Mouse (Mus musculus): Measurements from ENCODE around the gene Arhgap4. TPM values are rescaled to one million over a fixed set of nuclear protein-coding genes. Genes with fewer than 3 reads are reported as not detected.

The Arhgap4 gene
- polyA plus RNA-seq, 1 experiment from 2014 or later, result 2.7 TPM

DNA sequence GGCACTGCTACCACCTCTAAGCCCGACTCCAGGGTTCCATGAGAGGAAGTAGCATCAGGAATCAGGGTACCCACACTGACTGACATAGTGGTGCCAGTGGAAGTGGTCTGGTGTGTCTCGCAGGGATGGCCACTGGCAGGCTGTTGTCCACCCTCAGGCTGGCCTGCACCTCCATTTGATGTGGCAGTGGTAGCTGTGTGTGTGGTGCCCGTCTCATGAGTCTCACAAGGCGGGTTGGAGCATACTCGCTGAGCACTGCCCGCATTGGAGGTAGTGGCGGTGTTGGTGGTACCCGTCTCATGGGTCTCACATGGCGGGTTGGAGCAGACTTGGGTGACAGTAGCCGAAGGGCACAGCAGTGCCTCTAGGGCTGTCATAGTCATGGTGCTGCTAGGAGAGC is 27.7 kb upstream of the Arhgap4 start:
- Histone ChIP-seq H3K4me1 (no peaks in the 10 kb centered on the region), H3K27me3 (no peaks in the 10 kb centered on the region), H3K27ac (no peak overlapping the region), H3K4me2 (replicated peaks) (no peak overlapping the region), H3K4me3 (no peak overlapping the region), H3K36me3 (peaks cover 79% of the 10 kb centered on the region), H3K9ac (no peak overlapping the region), H3K9me3 (no peaks in the 10 kb centered on the region)
- WGBS, result 91% methylated on average over 10 of the region's 10 CpGs
- ATAC-seq (ENCODE audit: insufficient number of reproducible peaks, insufficient read depth, low FRiP score, low TSS enrichment), result no peak

DNA sequence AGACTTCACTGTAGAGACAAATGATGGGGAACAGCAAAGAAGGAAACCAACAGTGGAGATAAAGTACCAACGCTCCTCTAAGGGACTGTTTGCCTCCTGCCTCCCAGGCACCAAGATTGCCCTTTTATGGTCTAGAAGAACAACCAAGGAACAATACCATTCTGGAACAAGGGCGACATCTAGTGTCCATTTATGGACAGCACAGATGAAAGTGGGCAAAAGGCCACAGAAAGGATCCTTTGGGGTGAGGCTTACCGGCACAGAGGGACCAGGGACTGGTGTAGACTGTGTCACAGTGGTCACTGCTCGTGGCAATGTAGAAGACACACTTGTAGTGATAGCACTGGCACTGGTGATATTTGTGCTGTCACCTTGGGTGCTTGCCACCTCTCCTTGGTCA is 27.0 kb upstream of the Arhgap4 start:
- no peak overlapping the region for H3K9ac ChIP-seq
- no peak overlapping the region for H3K4me3 ChIP-seq
- WGBS, result 34% methylated on average over 4 of the region's 4 CpGs
- H3K4me1 ChIP-seq, result no peaks in the 10 kb centered on the region
- peaks cover 77% of the 10 kb centered on the region for H3K36me3 ChIP-seq
- H3K27ac ChIP-seq, result no peak overlapping the region
- H3K9me3 ChIP-seq, result no peaks in the 10 kb centered on the region
- no peaks in the 10 kb centered on the region for H3K27me3 ChIP-seq
- H3K4me2 ChIP-seq (replicated peaks), result no peak overlapping the region
- ATAC-seq (ENCODE audit: insufficient number of reproducible peaks, insufficient read depth, low FRiP score, low TSS enrichment), result no peak

DNA sequence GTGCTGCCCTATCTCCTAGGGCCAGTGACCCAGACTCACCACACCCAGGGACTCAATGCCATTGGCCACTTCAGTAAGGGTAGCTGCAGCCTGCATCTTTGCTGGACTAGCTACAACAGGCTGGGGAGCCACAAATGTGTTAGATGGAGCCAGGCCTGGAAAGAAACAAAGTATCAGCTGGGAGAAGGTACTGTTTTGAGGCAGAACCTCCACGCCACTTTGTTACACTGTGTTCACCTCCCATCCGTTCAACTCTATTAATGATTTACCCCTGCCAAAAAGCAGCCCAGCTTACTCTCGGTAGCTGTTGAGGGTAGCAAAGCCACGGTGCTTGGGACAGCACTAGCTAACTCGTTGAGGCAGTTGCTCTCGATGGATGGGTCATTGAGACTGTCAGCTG is 25.2 kb upstream of the Arhgap4 start:
- ATAC-seq (ENCODE audit: insufficient number of reproducible peaks, insufficient read depth, low FRiP score, low TSS enrichment), result no peak
- peaks cover 73% of the 10 kb centered on the region for H3K36me3 ChIP-seq

DNA sequence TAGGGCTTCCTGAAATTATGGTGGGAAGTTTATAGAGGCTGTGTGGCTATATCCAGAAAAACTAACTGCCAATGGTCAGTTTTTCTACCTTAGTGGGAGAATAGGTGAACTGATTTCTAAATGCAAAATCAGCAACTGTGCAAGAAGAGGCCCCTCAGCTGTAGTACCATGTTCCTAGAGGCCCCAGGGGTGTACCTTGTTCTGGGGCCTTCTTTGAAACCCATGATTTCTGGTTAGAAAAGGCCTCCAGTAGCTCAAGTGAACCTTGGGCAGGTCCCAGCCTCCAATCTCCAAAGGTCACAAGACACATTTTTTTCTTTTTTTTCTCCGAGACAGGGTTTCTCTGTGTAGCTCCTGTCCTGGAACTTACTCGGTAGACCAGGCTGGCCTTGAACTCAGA is 20.6 kb upstream of the Arhgap4 start:
- Histone ChIP-seq H3K36me3 (peaks cover 43% of the 10 kb centered on the region), H3K9me3 (no peaks in the 10 kb centered on the region), H3K9ac (no peak overlapping the region), H3K27me3 (no peaks in the 10 kb centered on the region), H3K27ac (no peak overlapping the region), H3K4me1 (no peaks in the 10 kb centered on the region), H3K4me2 (replicated peaks) (no peak overlapping the region), H3K4me3 (no peak overlapping the region)
- no peak for ATAC-seq (ENCODE audit: insufficient number of reproducible peaks, insufficient read depth, low FRiP score, low TSS enrichment)
- WGBS, result 83% methylated on average over 2 of the region's 2 CpGs

More for the DNA sequence above, 25.2 kb upstream of the Arhgap4 start:
- H3K27me3 ChIP-seq, result no peaks in the 10 kb centered on the region
- no peak overlapping the region for H3K9ac ChIP-seq
- H3K27ac ChIP-seq, result no peak overlapping the region
- H3K4me3 ChIP-seq, result no peak overlapping the region
- no peaks in the 10 kb centered on the region for H3K4me1 ChIP-seq
- no peaks in the 10 kb centered on the region for H3K9me3 ChIP-seq
- no peak overlapping the region for H3K4me2 ChIP-seq (replicated peaks)
- WGBS, result 90% methylated on average over 6 of the region's 6 CpGs

DNA sequence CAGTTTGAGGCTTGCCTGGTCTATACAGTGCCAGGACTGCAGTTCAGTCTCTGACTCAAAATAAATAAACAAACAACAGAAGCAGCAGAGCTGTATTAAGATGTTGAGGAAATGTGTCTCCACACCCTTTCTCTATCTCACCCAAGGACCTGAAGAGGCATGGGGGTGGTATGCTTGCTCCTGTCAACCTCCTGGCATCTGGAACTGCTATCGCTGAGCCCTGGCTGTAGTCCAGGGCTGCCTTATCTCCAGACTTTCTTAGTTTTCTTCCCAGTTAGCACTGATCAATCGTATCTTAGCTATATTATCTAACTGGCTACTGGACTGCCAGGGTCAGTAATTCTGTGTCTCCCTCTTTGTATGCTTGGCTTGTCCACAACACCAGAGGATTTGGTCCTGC is 20.2 kb upstream of the Arhgap4 start:
- WGBS, result 94% methylated on average over 2 of the region's 2 CpGs
- no peak overlapping the region for H3K27ac ChIP-seq
- H3K36me3 ChIP-seq, result peaks cover 38% of the 10 kb centered on the region
- ATAC-seq (ENCODE audit: insufficient number of reproducible peaks, insufficient read depth, low FRiP score, low TSS enrichment), result no peak
- H3K4me2 ChIP-seq (replicated peaks), result no peak overlapping the region
- no peak overlapping the region for H3K9ac ChIP-seq
- no peak overlapping the region for H3K4me3 ChIP-seq
- no peaks in the 10 kb centered on the region for H3K27me3 ChIP-seq
- no peaks in the 10 kb centered on the region for H3K4me1 ChIP-seq
- no peaks in the 10 kb centered on the region for H3K9me3 ChIP-seq

DNA sequence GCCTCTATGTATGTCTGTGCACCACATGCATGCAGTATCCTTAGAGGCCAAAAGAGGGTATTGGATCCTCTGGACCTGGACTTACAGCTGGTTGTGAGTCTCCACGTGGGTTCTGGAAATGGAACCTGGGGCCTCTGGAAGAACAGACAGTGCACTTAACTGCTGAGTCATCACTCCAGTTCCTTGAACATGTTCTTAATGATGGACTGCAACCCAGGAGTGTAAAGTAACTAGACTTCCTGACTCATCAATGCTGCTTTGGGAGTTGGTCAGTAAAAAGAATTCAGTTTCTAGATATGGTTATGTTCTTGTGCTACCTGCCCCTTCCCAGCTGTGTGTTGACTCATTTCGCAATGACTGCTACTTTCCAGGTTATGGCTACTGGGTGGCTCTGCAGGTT is 10.2 kb upstream of the Arhgap4 start:
- Histone ChIP-seq H3K27ac (no peak overlapping the region), H3K27me3 (no peaks in the 10 kb centered on the region), H3K36me3 (no peaks in the 10 kb centered on the region), H3K9ac (no peak overlapping the region), H3K4me1 (no peaks in the 10 kb centered on the region), H3K4me3 (no peak overlapping the region), H3K9me3 (no peaks in the 10 kb centered on the region), H3K4me2 (replicated peaks) (no peak overlapping the region)
- ATAC-seq (ENCODE audit: insufficient number of reproducible peaks, insufficient read depth, low FRiP score, low TSS enrichment), result no peak
- 74% methylated on average over 2 of the region's 2 CpGs for WGBS

DNA sequence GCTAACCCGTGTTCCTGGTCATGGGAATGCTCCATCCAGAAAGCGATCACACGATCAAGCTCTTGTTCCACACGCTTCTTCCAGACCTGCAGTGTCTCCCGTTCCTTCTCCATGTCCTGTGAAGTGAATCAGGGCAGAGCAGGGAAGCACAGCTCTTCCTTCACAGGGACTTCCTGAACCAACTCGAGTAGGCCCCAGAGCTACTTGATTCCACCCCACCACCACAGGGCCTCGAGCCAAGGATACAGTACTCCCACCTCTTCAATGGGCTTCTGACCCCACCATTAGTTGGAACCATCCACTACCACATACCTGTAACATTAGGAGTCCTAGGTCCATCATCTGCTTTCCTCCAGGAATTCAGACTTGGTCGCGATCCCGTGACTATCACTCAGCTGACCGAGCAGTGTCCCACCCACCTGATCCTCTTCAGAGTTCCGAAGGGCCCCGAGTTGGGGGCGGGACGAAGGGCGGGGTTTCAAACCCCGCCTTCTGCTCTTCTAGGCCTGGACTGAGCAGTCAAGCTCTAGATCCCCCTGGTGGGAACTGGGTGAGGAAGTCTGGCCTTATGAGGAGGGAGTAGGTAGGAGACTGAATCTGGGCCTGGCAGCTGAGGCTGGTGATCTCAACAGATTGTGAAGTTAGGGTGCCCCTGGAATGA is 8.9 kb upstream of the Arhgap4 start, which contains the start of gene Renbp:
TSS of gene Renbp (minus strand) at position 449 of the 661 bp plus-strand sequence.
- H3K9me3 ChIP-seq, result no peaks in the 10 kb centered on the region
- peak within 1 kb of the TSS; percentile 35 for H3K4me2 ChIP-seq (replicated peaks)
- WGBS, result 39% methylated on average over 17 of the region's 17 CpGs

DNA sequence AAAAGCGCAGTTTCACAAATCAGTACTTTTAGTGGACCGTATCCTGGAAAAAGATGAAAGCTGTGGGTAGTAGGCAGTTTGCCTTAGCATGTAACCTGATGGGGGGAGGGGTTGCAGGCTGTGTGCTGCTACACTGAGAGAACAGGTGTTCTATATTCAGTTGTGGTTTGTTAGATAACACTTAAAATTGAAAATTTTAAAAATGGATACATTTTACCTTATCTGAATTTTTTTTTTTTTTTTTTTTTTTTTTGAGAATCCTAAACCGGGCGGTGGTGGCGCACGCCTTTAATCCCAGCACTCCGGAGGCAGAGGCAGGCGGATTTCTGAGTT is 846 bp upstream of the Arhgap4 start:
- Histone ChIP-seq H3K9ac (0 out of 2 replicates have a peak overlapping the region, but pooled peaks have one; percentile 38), H3K27me3 (no peaks in the 10 kb centered on the region), H3K9me3 (no peaks in the 10 kb centered on the region), H3K4me3 (peak overlapping the region; percentile 51), H3K27ac (peak overlapping the region; percentile 75; the same call in 1 of the 2 replicates), H3K4me1 (no peaks in the 10 kb centered on the region), H3K36me3 (peaks cover 8% of the 10 kb centered on the region; the same call in 1 of the 2 replicates), H3K4me2 (replicated peaks) (peak overlapping the region; percentile 62)
- ATAC-seq (ENCODE audit: insufficient number of reproducible peaks, insufficient read depth, low FRiP score, low TSS enrichment), result no peak
- 72% methylated on average over 8 of the region's 8 CpGs for WGBS

More for the DNA sequence above, 8.9 kb upstream of the Arhgap4 start, which contains the start of gene Renbp:
- Histone ChIP-seq H3K9ac (no peak within 1 kb of the TSS; the same call in 1 of the 2 replicates), H3K36me3 (no peaks in the 10 kb centered on the region), H3K27ac (no peak within 1 kb of the TSS), H3K4me1 (no peaks in the 10 kb centered on the region), H3K27me3 (no peaks in the 10 kb centered on the region), H3K4me3 (peak within 1 kb of the TSS; percentile 17; the same call in 1 of the 2 replicates)
- ATAC-seq (ENCODE audit: insufficient number of reproducible peaks, insufficient read depth, low FRiP score, low TSS enrichment), result peak; percentile 69; the same call in 1 of the 2 replicates

DNA sequence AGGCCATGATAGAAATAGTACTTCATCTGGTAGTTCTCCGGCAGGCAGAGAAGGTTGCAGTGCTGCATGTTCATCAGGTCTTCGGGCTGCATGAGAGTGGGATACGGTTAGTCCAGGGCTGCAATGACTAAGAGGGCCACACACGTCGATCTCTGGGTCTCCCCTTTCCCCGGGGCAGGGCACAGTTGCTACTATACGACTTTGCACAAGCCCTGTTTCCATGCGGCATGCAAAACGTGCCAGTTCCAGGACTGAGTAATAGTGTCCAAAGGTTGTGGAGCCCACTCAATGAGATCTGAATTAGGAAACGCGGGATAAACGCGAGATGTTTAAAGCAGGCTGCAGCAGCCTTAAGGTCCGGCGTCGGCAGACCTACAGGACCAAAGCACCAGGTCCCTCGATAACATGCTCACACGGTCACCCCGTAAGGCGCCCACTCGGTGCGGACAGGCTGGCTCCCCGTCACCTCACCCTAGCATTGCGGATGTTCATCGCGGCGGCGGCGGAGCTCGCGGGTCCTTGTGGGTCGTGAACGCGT is 316 bp downstream of the Arhgap4 start:
- Histone ChIP-seq H3K36me3 (peaks cover 10% of the 10 kb centered on the region; the same call in 1 of the 2 replicates), H3K9me3 (no peaks in the 10 kb centered on the region), H3K27ac (peak overlapping the region; percentile 77; the same call in 1 of the 2 replicates), H3K9ac (peak overlapping the region; percentile 68), H3K4me3 (peak overlapping the region; percentile 51), H3K4me2 (replicated peaks) (peak overlapping the region; percentile 62), H3K4me1 (no peaks in the 10 kb centered on the region), H3K27me3 (no peaks in the 10 kb centered on the region)
- WGBS, result 14% methylated on average over 34 of the region's 34 CpGs
- ATAC-seq (ENCODE audit: insufficient number of reproducible peaks, insufficient read depth, low FRiP score, low TSS enrichment), result no peak

DNA sequence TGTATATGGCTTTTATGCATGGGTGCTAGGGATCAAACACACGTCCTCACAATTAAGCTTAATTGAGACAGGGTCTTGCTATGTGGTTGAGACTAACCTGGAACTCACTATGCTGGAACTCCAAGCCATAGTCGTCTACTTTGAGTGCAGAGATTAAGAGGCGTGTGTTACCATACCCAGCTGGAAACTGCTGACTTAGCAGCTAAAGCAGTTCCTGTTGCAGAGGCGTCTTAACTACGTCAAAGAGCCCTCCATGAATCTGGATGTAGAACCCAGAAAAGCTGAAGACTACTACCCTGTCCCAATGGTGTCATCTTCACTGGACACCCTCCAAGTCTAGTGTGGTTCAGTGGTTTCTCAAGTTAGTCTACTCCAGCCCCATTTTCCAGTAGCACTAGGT is 3.0 kb downstream of the Arhgap4 start:
- H3K9ac ChIP-seq, result no peak overlapping the region
- H3K9me3 ChIP-seq, result no peaks in the 10 kb centered on the region
- H3K4me2 ChIP-seq (replicated peaks), result no peak overlapping the region
- H3K36me3 ChIP-seq, result peaks cover 10% of the 10 kb centered on the region; the same call in 1 of the 2 replicates
- no peaks in the 10 kb centered on the region for H3K27me3 ChIP-seq
- H3K27ac ChIP-seq, result no peak overlapping the region
- ATAC-seq (ENCODE audit: insufficient number of reproducible peaks, insufficient read depth, low FRiP score, low TSS enrichment), result no peak
- 83% methylated on average over 5 of the region's 5 CpGs for WGBS
- H3K4me1 ChIP-seq, result no peaks in the 10 kb centered on the region
- H3K4me3 ChIP-seq, result no peak overlapping the region

DNA sequence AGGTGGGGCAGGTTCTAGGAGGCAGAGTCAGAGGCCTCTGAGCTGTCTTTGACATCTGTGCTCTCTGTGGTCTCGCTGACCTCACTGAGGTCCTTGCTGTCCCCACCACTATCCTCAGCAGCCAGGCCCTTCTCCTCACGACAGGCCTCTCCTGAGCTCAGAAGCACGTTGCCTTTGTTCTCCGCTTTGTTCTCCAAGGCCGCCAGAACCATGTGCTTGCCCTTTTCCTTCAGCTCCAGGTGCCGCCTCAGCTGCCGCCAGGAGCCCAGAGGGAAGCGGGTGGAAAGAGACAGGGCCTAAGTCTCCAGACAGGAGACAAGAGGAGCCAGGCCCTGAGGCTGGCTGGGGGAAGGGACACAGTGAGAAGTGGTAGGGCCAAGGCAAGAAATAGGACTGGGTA is 4.7 kb downstream of the Arhgap4 start:
- Histone ChIP-seq H3K4me2 (replicated peaks) (no peak overlapping the region), H3K4me1 (no peaks in the 10 kb centered on the region), H3K9ac (no peak overlapping the region), H3K27ac (no peak overlapping the region), H3K36me3 (peaks cover 10% of the 10 kb centered on the region; the same call in 1 of the 2 replicates), H3K9me3 (no peaks in the 10 kb centered on the region), H3K27me3 (no peaks in the 10 kb centered on the region), H3K4me3 (no peak overlapping the region)
- 71% methylated on average over 8 of the region's 8 CpGs for WGBS
- no peak for ATAC-seq (ENCODE audit: insufficient number of reproducible peaks, insufficient read depth, low FRiP score, low TSS enrichment)

All from embryonic facial prominence, embryonic 12.5 days (tissue).